Mouse (Mus musculus): ENCODE data around the gene Camkmt.
A peak's percentile ranks its signal among the peaks of the same experiment; 100 is the strongest.

Camkmt gene

DNA sequence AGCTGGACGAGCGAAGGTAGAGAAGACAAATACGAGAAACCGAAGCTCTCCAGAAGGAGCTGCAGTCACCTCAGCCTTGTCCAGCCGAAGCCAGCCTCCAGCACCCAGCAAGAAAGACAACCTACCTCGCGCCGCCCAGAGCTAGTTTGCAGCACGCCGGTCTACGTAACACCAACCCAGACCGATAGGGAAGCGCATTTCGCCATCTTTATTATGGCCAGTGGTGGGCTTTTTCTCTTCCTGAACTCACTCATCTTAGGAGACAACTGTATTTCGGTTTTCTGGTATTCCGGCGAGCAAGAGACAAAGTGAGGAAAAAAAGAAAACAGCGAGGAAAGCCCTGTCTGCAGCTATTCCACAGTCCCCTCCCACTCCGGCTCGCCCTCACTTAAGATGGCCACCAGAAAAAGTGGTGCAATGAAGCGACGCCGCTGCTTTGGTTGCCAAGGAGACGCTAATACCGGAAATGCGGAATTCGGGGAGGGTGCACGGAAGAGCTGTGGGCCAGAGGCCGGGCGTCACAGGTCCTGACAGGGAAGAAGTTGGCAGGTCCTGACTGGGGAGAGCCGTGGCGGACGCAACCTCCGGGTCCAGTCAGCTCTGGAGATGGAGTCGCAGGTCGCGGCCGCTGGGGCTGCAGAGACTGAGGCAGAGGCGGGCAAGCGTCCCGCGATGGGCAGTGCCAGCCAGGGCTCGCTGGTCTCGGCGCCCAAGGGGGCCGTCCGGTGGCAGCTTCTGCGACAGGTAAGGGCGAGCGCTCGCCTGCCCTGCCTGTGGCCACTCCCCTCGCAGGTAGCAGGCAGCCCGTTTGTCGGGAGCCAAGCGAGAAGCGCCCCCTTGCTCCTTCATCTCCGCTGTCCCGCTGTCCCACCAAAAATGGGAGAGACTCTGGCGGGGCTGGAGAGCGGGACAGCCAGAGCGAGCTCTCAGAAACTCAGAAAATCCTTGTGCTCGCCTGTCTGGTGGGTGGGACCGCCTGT lies at the start of gene Camkmt, which contains the start of gene Prepl:
TSS of gene Camkmt (plus strand) at position 433 of the 980 bp plus-strand sequence.
TSS of gene Prepl (minus strand) at position 122 of the 980 bp plus-strand sequence.
- peak; percentile 98 for DNase-seq

DNA sequence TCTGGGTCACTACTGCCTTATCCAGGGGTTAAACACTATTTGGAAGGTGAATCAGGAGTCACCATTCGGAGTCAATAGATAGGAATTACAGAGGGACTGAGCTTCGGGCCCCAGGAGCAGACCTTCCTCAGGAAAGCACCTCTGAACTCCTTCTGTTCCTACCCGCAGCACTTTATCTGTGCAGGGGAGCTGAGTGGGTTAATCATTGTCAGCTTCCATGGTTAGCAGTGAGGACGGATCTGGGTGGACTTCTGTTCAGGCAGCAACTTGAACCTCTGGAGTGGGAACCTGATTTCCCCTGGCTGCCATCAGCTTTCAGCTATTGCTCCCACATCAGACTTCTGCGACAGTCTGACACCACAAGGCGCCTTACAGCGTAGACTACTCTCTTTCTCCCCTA lies 49.4 kb upstream of the Camkmt start:
- DNase-seq, result no peak

DNA sequence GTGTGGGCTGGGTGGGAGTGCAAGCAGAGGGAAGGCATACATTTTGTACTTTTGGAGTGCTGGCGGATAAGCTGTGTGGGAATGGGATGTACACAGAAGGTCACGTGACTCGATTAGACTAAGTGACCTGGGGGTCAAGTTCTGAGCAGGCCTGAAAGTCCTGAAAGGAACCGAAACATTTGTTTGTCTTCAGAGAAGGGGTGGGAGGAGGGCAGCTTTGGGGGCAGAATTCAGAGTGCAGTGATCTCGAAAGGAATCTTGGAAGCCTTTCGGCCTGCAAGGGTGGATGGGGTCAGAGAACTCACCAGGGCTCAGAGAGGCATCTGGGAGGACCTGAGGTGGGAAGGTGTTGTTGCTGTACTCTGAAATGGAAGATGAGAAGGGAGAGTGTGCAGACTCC lies 47.9 kb upstream of the Camkmt start:
- DNase-seq, result no peak

DNA sequence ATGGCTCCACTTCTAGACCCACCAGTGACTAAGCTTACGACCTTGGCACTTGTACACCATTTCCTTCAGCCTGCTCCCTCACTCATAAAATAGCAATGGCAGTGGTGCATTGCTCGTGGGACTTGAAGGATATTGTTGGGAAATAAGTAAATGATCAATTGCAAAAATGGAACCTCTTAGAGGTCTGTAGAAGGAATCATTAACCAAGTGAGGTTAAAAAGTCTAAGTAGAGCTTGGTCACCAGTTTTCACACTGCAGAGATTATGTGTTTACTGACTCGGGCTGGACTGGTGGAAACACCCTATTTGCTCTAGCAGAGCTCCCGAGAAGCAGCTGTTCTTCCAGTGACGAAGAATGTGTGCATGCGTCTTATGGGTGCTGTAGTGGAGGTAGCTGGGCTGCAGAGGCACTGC lies 46.9 kb upstream of the Camkmt start:
- no peak for DNase-seq

DNA sequence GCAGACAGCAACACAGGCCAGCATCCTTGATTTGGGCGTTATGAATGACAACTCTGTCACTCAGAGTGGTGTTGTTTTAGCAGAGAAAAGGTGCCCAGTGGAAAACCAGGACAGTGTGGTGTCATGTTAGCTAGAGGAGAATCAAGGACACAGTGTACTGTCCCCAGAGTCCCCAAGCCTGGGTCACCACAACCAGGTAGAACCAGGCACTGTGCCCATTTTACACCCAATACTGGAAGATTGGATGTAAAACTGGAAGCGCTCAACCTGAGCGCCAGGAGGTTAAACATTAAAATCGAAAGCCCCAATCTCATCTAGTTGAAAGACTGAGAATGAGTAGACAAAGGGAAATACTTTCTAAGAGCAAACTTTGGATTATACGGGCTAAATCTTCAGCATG lies 45.9 kb upstream of the Camkmt start:
- DNase-seq, result no peak

DNA sequence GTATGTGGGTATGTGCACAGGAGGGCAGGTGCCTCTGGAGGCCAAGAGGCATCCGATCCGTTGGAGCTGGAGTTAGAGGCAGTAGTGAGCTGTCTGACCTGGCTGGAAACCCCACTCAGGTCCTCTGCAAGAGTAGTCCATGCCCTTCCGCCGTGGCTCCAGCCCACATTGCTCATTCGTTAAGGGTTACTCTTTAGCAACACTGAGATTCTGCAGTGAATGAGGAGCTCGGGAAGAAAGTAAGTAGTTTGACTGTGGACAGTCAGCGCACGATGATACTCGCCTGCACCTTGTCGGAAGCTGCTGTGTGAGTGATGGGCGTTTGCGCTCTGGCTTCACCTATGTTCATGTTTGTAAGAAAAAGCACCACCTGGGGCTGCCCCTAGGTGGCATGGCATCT lies 45.2 kb upstream of the Camkmt start:
- no peak for DNase-seq

DNA sequence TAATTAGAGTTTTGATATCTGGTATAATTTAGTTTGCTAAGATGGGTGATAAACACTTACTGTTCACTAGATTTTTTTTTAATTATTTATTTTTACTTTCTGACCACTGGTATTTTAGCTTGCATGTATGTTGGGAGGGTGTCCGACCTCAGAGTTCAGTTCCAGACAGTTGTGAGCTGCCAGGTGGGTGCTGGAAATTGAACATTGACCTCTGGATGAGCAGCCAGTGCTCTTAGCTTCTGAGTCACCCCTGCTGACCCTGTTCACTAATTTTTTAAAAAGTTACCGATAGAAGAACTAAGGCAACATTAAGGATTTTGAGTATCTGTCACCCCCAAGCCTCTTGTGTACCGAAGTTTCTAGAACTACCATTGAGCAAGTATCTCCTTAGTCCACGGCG lies 42.0 kb upstream of the Camkmt start:
- no peak for DNase-seq

DNA sequence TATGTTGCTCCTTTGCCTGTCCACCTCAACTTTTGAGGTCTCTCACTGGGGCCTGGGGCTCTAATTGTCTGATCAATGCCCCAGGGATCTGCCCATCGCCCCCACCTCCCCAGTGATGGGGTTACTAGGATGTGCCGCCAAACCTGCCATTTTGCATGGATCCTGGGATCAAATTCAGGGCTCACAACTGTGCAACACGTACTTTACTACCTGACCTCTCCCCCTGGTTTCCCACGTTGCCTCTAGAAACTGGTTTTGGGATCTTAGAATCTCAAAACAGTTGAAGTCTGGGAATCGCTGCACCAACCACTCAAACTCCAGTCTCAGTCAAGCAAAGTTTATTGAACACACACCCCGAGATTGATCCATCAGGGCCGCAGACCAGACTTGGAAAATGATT lies 32.1 kb upstream of the Camkmt start:
- DNase-seq, result no peak

DNA sequence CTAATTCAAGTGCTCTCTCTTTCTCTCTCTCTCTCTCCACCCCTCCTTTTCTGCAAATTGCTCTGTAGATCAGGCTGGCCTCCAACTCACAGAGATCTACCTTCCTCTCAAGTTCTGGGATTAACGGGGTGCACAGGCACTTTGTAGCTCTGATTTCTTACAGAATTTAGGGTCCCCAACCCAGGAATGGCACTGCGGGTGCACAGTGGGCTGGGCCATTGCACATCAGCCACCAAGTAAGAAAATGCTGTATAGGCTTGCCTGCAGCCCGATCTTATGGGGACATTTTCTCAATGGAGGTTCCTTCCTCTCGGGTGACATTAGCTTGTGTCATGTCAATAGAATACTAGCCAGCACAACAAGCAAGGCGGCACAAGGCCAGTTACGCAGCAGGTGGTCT lies 31.2 kb upstream of the Camkmt start:
- DNase-seq, result no peak

DNA sequence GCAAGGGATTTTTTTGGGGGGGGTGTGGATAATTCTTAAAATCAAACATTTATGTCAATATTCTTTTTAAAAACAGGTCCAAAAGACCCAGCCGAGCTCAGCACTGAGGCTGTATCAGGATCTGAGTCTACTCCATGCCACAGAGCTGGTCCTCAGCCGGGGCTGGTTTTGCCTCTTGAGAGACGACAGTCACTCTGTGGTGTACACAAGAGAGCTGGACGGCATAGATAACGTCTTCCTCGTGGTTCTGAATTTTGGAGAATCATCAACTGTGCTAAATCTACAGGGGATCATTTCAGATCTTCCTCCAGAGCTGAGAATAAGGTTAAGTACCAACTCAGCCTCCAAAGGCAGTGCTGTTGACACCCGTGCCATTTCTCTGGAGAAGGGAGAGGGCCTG lies 26.8 kb upstream of the Camkmt start:
- DNase-seq, result no peak

DNA sequence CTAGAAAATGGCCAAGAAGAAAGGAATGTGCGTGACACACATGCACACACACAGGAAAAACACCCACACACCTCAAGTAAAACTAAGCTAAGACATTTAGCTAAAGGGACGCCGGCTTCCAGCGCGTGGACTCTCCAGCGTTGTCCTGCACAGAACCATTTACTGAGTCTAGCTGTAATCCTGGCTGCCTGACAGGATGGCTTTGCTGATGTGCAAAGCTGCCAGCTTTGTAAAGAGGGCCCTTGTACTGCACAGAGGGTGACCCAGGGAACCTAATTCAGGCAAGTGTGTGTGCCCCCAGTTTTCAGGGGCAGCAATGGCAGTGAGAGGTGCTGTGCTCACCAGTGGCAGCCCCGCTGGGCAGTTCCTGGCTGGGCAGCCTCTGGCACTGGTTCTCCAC lies 23.0 kb upstream of the Camkmt start:
- peak; percentile 38 for DNase-seq

DNA sequence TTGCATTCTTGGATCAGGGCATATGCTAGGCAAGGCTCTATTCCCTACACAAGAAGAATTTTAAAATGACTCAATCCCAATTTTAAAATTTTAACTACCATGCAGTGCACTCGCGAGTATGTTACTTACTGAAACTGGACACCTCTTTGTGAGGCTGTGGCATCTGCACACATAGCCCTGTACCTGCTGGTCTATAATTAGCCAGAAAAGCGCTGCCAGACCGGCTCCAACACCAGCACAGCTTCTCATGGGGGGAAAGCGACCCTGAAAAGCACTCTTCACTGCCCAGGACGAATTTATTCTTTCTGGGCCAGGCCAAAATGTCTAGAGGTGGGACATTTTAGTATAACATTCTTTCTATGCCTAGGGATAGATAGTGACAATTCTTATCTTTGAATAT lies 19.7 kb upstream of the Camkmt start:
- no peak for DNase-seq

DNA sequence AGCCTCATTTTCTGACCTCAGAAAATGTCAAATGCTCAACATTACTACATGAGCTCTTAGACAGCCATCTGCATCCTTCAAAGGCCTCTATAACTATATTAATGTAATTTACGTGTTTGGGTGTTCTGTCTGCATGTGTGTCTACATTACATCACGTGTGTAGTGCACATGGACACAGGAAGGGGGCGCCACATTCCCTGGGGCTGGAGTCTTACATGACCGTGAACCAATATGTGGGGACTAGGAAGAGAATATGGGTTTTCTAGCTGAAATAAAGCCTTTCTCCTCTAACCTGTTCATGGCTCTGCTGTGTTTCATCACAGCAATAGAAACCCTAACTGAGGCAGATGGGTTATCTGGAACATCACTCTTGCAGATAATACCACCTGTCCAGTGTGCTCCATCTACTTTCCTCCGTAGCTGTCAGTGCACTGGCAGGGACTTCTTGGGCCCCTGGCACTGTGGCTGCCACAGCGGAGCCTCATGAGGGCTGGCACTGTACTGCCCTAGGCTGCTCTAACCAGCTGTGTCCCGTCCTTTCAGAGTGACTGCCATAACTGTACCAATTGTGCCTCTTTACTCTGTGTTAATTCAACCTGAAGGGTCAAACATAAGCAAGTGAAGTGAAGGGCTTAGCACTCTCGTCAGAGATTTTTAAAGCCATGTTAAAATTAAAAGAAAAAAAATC lies 19.1 kb upstream of the Camkmt start:
- DNase-seq, result no peak

DNA sequence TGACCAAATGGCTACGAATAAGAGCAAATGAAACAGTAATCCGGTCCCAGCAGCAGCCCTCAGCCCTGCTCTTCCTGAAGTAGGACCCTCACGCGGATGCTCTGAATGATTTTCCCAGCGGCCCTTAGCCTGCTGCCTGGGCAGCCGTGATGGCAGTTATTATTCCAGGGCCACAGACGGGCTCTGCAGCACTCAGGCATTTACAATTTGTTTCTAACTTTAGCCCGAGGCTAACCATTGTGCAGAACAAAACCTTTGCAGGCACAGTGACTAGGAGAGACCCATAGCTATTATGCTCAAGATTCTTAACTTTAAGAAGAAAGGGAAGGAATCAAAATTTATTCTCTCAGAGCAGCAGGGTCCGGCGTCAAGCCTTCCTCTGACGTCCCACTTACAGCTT lies 18.0 kb upstream of the Camkmt start:
- DNase-seq, result no peak

DNA sequence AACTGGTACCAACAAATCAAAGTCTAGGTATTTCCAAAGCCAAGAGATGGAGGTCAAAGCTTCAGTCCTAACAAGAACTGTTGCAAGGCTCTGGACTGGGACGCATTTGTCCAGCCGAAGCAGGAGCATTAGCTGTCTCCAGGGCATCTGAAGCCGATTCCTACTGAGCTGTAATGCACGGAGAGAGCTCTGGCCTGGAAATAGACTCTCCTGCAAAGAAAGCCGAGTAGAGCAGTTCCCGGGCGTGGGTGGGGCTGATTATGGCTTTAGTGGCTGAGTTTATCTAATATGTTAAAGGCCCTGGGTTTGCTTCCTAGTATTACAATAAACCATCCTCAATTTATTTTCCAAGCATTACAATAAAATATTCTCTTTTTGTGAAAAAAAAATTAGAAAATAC lies 17.1 kb upstream of the Camkmt start:
- no peak for DNase-seq

DNA sequence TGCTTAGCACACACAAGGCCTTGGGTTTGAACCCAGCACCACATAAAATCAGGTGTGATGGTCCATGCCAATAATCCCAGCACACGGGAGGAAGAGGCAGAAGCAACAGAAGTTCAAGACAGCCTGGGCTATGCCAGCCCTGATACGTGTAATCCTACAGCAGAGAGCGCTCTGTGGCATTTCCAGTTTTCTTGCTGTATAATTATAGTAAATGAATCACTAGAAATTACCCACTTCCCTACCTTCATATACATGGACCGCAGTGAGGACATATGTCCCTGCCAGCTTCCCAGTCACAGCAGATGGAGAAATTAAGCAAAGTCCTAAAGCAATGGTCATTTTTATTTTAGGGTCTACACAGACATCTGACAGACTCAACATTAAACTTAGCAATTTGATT lies 16.3 kb upstream of the Camkmt start:
- DNase-seq, result no peak

DNA sequence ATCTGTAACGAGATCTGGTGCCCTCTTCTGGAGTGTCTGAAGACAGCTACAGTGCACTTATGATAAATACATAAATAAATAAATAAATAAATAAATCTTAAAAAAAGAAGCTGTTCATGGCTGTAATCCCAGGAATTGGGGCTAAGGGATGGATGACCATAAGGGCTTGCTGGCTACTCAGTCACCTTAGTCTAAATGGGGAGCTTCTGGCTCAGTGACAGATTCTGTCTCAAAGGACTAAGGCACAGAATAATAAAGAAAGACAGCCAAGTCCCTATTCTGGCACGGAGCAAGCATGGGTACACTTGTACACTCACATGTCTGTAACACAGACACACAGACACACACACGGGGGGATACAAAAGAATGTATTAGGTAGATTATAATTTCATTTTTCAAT lies 11.1 kb upstream of the Camkmt start:
- no peak for DNase-seq

DNA sequence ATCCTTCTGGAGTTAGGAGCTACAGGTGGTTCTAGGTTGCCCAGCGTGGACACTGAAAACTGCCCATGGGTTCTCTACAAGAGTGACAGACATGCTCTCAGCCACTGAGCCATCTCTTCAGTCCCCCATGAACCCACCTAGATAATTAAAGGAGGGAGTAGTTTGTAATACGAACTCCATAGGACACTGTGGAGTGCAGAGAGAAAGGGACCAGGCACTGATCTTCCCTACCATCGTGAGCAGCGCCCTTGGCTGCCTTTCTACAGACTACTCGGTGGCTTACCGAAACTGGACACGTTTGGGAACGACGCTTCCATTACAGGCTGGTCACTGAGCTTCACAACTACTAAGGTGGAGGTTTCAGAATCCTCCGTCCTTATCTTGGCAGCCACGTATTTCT lies 9.6 kb upstream of the Camkmt start:
- no peak for DNase-seq

DNA sequence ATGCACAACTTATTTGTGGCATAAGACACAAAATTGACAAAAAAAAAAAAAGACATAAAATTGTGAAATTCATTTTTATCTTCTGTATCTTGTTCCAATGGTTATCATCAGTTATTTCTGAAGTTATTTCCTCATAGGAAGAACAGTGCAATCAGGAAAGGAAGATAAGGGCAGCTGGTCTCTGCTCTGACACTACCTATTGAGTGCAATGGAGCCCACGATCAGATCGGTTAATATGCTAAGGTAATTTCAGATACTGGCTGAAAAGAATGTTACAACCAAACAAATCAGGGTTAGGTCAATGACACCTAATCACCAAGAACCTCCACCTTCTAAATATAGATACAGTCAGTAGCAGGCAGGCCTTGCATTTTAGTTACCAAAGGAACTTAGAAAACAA lies 5.0 kb upstream of the Camkmt start:
- no peak for DNase-seq

DNA sequence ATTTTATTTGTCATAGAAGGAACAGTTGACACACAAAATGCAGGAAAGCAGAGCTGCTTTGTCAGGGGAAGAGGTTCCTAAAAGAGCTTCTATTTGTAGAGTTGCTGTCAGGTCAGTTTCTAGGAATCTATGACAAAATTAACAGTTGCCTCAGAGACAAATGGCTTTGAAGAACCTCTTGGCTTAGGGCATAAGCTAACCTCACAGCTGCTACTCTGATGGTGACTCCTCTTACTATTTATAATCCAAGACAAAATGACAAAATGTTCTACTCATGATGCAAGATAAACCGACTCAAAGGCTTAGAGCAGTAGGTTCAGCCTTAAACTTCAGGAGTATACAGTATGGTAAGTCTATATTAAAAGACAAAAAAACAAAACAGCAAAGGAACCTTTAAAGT lies 3.9 kb upstream of the Camkmt start:
- DNase-seq, result no peak

DNA sequence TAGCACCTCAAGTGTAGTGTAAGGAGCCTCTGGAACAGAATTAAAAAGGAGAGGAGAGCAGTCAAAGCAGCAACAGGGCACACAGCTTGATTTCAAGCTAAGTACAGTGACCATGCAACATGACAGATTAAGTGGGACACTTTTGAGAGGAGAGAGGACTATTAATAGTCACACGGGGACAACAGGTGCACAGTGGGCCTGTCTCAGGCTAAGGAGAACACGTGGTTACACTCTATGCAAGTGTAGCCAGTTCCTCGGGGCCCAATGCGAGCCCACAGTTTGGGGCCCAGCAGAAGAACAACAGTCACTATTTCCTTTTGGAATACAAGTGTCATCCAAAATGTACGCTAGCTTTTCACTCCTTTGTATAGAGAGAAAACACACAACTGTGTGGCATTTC lies 2.8 kb upstream of the Camkmt start:
- no peak for DNase-seq

DNA sequence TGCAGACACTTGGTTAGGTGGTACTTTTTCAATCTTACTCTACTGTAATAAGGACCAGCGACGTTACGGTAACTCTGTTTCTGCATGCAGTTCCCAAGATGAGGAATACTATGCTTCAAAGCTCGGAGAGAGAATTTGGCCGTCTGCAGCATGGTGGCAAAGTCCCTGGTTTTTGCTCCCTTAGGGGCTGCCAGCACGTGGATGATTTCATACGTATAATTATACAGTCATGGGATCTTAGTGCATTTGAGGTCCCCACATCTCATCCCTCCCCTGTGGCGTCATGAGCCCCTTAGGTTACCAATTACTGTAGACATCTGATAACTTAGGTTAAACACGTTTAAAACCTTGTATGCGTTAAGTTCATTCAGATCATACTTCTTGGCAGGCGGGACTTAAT lies 2.0 kb upstream of the Camkmt start:
- no peak for DNase-seq

DNA sequence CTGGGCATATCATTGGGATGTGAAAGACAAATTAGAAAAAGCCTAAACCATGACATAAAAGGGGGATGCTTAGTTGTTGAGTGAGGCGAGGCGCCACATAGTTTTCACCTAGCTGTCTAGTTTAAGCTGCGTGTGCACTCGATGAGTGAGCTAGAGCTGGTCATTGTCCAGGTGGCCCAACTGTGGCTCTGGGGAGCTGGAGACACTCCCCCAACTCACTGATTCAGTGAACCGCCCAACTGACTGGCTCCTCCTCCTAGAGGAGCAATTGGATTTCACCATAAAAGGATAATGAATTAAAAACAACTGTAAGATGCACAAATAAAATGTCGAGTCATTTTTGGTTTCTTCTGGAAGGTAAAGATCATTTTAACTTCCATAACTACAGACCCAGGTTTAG lies 1.3 kb upstream of the Camkmt start:
- DNase-seq, result no peak

DNA sequence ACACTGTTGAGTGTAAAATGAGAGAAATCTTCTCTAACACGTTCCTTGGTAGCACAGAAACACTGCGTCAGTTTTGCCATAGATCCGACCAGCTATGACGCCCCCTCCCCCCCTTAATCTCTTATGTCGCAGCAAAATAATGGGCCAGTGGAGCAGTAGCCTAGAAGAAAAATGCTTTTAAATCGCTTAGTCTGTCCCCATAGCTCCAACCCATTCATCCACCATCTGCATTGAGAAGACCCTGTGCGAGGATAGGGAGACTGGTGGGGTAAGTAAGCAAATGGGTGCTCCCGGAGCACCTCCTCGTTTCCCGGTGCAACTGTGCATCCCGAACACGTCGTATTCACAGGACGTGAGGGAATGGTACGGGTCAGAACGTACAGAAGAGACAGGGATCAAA lies 731 bp upstream of the Camkmt start:
- no peak for DNase-seq
